In genomic region chr6:34204971-34205572, GRCm38 (mm10) we compare ENCODE assay signal across 1 mouse cellular context.
TF ChIP-seq lines count a peak whose summit lies in the region.

No protein-coding gene starts in this region.

TF ChIP-seq in C2C12, 6 proteins besides CTCF, POLR2A, EP300 and RAD21 (continued from another document):
- TF ChIP-seq MAX (IDR thresholded peaks at IDR 0.05): no peak
- no peak for TF ChIP-seq MYOD1 (IDR thresholded peaks at IDR 0.05; ENCODE audit: control insufficient read depth, insufficient read length, low read depth)
- no peak for TF ChIP-seq USF1 (IDR thresholded peaks at IDR 0.05; ENCODE audit: low read depth)
